Mouse (Mus musculus) forelimb bud, embryonic 11.5 days (tissue): Measurements from ENCODE around the gene Tspan4.

Experiments used
- DNase-seq: peaks from one replicate; pipeline ENCODE4 v3.0.0-alpha.2; 2012; ENCODE audit warnings: low read depth, low spot score

The Tspan4 gene

DNA sequence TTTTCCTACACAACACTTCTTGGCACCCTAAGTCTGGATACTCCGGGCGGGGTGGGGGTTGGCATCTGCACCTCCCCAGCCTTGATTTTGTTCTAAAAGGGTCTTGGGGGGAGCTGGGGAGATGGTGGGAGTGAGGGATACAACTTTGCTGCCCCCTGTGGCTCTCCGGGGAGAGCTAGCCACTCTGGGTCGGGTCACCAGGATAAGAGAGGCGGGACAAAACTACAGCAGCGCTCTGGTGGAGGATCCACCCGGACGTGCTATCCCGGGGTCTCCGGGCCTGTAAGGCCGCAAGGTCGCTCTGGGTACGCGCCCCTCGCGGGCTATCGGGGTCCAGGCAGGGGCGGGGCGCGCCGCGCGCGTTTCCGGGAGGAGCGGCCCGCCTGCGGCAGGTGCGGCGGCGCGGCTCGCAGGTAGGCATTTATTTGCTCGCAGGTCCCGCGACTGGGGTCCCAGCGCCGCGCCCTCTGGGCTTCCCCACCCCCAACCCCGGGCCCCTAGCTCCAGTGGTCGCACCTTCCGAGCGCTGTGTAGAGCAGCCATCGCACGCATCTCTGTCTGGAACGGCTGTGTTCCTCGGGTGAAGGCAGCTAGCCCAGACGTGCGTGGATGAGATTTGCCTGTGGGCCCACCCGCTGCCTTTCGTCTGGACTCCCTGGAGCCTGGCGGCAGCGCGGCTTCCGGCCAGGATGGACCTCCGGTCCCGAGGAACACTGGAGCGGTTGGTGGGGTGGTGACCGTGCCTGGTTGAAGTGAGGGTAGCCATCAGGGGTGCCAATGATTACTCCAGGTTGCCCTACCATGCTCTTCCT is 13.3 kb upstream of the Tspan4 start:
- DNase-seq: no peak

DNA sequence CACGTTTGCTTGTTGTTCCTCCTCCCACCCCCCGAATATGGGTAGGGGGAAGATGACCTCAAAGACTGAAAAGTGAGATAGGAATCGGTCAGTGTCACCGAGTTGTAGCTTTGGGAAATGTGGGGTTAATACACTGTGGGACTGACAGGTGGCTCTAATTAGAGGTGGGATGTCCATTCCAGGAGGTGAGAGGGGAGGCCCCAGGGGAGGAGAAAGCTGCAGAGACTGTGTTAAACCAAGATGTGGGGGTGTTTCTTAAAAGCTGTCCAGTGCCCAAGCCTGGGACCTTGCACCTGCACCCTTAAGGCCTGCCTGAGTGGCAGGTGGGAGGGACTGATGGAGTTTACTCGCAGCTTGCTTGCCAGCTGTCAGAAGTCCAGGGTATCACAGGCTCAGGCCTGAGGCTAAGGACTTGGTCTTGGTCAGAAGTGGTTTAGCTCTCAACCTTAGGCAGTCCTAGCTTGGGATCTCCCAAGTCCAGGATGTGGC is 12.7 kb upstream of the Tspan4 start:
- no peak for DNase-seq

DNA sequence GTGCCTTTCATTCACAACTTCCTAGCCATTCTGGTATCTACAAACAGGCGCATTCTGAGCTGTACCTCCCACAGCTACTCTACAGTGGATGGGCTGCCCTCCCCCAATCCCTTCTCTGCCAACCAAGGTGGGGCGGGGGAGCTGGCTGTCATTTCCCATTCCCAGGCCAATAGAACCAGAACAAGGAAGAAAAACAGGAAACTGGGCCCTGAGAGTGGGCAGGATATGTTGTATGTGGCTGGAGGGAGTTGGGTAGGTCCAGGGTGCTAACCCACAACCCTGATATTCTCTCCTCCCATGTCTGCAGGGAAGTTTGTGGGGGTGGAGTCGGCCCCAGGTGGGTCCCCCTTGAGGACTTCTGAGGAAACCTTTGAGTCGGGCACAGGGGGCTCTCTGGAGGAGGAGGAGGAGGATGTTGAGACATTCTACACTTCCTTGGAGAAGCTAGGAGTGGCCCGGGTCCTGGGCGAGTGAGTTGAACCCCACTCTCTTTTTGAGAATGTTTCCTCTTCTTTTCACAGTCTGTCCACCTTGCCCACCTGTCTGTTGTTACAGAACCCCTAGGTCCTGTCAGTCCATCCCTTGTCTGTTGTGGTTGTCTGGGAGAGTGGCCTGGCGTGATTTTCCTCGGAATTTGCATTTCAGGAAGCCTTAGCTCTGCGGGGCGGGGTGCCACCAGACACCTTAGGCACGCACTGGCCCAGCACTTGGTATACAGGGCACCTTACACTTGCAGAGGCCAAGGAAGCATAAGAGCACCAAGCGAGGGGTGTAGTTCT is 11.0 kb upstream of the Tspan4 start:
- DNase-seq: no peak

DNA sequence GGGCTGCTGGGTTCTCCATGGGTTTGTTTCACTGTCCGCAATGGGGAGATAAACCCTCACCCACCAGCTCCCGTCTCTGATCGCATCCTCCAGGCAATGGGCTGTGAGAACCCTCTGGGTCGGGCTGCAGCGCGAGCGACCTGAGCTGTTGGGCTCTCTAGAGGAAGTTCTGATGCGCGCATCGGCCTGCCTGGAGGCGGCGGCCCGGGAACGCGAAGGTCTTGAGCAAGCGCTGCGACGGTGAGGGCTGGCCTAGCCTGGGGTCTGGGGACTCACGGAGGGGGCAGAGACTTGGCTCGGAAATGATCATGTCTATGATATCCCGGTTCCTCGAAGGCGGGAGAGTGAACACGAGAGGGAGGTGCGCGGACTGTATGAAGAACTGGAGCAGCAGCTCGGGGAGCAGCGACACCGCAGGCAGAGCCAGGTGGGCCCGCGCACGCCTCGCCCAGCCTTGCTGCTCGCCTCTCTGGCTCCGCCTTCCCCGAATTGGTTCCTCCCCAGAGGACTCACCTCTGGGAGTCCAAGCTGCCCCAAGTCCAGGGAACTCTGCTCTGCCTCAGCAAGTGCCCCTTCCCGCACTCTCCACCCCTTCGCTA is 10.3 kb upstream of the Tspan4 start:
- no peak for DNase-seq

DNA sequence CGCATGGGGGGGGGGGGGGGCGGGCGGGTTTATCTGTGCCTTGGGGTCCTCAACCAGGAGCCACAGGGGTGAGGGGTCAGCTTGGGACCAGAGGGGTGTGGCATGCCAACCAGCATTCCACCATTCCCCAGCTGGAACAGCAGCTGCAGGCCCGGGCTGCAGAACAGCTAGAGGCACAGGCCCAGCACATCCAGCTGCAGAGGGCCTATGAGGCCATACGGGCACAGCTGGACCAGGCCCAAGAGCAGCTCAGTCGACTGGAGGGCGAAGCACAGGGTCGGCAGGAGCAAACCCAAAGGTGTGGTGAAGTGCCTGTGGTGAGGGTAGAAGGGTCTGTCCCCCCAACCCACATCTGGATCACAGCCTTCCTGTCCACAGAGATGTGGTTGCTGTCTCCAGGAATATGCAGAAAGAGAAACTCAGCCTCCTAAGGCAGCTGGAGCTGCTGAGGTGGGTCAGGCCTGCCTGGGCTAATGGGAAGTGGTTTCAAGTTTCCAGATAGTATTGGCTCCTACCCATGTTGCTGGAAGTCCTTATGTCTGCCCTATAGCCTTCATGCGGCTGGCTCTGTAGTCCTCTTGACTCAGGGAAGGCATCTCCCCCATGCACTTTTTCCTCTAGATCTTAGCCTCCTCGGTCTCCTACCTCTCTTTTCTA is 9.5 kb upstream of the Tspan4 start:
- DNase-seq: no peak

DNA sequence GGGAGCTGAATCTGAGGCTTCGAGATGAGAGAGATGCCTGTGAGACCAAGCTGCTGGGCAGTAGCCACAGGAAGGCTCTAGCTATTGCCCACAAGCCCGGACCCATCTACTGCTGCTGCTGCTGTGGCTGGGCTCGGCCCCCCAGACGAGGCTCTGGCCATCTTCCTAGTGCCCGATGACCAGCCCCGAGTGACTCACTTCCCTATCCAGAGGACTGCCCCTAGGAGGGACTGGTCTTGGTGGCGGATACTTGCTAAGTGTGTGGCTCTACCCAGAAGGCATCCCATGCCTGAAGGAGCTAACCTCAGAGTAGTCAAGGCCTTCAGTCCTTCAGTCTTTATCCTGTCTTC is 9.0 kb upstream of the Tspan4 start:
- no peak for DNase-seq

DNA sequence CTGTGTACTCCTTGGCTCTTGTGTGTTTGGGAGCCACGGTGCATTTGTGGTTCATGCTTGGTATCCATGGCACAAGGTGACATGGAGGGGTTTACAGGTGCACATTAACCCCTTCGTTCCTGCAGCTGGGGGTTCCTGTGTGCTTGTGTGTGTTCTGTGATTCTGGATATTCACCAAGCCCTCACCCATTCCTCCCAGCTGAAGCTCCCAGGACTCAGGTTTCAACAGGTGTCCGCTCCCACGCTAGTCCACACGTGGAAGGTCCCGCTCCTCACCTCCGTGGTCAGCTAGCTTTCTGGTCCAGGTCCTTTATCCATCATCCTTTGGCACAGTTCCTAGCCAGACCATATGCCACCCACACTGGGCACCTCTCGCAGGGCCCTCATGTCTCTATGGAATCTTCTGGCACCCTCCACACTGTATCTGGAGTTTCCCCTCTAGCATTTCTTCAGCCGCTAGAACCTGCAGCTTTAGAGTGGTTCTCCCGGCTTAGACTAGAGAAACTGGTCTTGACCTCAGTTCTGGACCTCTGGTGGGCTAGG is 8.4 kb upstream of the Tspan4 start:
- no peak for DNase-seq

DNA sequence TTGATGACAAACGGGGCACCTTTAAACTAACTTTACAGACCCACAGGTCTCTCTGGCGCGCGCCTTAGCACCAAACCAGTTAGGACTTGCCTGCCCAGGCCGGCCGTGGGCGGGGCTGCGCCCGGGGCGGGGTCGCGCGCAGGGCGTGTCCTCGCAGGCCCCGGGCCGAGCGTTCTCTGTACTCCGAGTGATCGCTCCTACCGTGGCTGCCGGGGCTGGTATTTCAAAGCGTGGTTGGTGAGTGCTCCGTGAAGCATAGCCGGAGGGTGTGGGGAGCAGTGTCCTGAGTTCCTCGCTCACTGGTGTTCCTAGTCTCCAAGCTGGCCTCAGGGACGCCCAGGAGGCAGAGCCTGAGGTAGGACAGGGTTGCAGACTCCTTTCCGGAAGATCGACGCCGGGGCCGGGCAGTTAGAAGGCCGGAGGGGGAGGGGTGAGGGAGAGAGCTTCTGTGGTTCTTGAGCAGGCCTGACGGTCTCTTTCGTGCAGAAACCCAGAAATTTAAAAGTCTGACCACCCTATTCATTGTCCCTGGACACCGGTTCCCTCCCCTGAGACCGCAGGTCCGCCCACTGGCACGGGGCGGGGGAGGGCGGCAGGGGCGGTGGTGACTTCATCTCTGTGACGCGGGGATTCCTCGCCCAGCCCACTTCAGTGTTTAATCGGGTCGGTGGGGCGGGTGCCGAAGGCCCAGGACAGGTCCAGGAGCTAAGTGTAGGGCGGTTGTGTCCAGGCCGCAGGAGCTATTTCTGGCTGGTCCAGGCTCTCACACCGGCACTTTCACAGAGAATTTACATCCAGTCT is 7.6 kb upstream of the Tspan4 start, which contains the start of gene Cd151:
Gene Cd151, plus strand, starts transcription at position 163 of the 801 bp plus-strand sequence.
- DNase-seq: peak; percentile 72

DNA sequence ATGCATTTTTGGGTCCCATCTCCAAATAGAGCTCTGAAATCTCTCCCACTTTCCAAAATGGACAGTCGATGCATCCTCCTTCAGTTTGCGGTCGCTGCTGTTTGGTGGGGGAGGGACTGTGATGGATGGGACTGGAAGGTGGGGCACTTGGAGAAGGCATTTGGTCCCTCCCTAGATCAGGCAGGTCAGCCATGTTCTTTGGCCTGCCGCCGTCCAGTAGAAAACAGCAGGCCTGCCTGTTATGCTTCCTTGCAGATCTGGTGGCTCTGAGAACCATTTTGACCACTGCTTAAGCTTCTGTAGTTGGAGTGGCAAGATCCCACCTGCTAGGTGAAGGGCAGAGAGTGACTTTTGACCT is 6.9 kb upstream of the Tspan4 start:
- DNase-seq: no peak

DNA sequence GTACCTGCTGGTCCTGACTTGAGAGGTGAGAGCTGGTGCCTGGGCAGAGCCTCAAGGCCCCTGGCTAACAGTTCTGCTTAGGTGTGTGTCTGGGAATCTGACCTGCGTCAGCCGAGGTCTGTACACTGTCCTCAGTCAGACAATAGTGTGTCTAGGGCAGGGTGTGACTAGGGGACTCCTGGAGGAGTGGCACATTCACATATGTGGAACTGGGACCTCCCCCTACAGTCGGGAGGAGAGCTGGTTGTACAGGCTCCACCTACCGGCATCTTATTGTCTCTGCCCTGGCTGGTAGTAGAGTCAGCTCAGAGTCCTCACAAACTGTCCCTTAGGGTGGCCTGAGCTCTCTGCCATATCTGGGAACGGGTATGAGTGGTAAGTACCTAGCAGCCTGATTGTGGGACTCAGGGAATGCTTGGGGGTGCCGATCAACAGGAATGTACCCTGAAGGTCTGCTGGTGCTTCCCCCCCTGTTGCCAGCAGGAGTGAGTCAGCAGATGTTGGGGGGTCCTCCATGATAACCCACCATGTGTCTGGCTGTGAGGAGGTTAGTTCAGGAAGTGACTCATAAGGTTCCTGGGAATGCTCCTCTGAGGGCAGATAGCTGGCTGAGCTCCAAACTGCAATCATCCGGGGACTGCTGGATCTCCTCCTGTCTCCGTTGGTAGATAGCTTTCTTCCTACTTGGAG is 6.4 kb upstream of the Tspan4 start:
- peak; percentile 65 for DNase-seq

DNA sequence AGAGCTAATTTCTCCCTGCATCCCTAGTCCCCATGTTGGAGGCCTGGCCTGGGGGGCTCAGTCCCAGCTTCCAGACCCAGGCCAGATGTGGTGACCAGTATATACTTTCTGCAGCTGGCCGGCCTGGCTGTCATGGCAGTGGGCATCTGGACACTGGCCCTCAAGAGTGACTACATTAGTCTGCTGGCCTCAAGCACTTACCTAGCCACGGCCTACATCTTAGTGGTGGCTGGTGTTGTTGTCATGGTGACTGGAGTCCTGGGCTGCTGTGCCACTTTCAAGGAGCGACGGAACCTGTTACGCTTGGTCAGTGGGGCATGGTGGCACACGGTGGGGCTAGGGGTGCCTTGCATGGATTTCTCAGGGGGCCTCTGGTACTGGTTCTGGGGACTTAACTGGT is 5.7 kb upstream of the Tspan4 start:
- no peak for DNase-seq

DNA sequence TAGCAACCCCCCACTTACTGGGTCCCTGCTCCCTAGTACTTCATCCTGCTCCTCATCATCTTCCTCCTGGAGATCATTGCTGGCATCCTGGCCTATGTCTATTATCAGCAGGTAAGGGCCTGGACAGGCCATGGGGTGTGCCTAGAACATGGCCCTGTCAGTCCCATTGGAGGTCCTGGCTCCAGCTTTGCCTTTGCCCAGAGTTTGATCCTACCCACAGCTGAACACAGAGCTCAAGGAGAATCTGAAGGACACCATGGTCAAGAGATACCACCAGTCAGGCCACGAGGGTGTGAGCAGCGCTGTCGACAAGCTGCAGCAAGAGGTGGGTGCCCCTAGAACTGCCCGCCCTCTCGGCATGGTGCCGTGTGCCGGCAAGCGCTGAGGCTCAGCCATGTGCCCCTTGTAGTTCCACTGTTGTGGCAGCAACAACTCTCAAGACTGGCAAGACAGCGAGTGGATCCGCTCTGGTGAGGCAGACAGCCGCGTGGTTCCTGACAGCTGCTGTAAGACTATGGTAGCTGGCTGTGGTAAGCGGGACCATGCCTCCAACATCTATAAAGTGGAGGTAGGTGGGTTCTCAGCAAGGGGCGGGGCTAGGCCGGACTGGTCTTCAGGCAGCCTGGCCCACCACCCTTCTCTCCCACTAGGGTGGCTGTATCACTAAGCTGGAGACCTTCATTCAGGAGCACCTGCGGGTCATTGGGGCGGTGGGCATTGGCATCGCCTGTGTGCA is 5.0 kb upstream of the Tspan4 start:
- DNase-seq: no peak

DNA sequence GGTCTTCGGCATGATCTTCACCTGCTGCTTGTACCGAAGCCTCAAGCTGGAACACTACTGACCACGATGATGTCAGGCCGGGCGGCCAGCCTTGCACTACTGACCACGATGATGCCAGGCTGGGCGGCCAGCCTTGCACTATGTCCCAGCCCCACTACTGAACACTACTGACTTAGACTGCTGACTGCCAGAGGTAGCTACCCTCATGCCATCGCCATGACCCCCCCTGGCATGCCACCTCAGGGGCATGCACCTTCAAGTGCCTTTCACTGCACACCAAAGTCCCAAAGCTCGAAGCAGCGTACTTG is 4.4 kb upstream of the Tspan4 start:
- DNase-seq: no peak

DNA sequence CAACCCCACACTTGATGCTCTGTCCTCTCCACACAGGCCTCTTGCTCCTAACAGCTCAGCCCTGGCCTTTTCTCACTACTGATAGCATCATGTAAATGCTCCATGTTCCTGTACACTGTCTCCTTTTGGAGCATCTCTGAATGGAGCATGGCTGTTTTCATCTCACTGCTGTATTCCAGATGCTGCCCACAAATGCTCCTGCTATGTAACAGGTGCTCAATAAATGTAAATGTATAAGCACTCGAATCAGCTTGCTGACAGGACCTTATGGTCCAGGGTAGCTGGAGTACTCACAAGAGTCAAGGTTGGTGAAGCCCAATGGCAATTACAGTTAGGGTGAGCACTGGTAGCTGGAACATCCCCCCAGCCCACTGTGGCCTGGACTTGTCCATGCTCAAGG is 3.8 kb upstream of the Tspan4 start:
- DNase-seq: no peak

DNA sequence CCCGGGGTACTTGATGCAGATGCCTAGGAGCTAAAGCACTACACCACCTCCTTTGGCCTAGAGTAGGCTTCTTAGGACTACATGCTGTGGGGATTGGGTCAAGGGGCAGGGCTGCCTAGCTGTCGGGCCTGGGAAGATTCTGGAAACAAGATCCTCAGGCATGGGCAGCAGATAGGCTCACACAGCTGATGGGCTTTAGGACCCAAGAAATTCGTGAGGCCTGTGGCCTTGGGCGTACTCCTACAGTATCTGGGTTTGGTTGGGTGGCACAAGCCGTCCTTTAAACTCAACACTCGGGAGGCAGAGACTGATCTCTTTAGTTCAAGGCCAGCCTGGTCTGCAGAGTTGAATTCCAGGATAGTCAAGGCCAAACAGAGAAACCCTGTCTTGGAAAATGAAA is 2.8 kb upstream of the Tspan4 start:
- no peak for DNase-seq

DNA sequence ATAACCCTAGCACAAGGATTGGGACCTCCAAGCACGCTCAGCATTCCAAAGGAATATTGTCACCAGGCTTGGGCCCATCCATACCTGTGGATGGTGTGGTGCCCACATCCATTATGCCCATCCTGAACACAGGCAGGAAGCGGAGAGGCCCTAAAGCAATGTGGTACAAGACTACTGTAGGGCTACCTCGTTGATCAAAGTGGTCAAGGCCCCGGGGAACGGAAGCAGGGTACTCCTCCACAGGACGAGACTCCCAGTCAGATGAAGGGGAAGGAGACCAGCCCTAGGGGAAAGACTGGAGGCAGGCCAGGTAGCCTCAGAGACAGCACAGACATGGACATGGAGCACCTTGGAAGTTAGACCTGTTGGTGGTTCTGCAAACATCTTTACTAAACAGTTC is 2.3 kb upstream of the Tspan4 start:
- no peak for DNase-seq

DNA sequence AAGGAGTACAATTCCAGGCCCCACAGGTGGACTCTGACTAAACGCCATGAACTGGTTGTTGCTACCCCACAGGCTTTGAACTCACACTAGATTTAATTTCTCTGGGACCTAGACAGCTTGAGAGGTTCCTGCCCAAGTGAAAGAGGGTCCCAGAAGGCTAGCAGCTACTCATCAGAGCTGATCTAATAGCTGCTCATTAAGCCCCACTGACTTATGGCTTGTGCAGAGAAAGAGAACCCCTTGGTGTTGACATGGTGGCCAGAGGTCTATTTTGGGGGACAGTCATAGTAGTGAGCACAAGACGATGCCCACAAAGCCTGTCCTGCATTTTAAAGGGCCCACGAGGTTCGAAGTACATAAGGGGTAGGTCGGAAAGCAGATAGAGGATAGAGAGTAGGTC is 880 bp upstream of the Tspan4 start:
- DNase-seq: no peak

DNA sequence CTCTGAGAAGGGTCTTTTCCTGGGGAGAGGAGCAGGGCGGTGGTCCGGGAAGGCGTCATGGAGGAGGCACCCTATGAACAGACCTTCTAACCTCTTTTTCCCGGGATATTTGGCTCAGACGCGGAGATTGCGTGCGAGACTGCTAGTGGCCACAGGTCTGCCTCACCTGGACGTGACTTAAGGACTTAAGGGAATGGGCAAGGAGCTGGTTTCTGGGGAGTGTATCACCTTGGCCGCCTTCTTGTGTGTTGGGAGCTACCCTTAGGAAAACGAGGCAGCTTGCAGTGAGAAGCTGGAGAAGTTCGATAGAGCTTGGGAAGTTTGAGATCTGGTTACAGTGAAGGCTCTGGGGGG is 742 bp downstream of the Tspan4 start:
- DNase-seq: no peak

DNA sequence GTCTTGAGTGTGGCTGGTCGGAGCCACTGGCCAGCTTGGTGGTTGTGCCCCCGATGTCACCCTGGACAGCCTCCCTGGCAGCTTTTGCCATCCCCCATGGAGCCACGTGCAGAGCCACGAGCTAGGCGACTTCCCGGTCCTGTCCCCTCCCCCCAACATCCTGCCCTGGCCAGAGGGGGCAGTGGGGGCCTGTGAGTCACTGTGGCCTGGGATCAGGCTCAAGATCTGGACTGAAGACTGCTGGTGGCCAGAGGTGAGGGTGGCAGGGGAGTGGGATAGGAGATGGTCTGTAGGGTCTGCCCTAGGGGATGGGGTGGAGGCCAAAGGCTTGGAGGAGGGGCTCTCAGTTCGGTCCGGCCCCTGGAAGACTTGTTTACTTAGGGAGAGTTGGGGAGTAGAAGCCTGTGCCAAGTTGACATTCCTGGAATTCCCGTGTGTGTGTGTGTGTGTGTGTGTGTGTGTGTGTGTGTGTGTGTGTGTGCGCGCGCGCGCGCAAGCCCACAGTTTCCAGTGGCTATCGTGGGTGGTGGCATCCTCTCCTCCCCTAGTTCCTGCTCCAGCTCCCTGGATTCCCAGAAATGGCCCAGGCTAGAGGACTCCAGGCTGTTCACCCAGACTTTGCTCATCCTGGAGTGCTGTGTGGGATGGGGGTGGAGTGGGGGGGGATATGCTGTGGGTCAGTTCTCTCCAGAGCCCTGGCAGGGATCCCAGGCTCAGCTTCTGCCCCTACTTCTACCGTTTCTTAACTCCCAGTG is 1.4 kb downstream of the Tspan4 start:
- DNase-seq: no peak
